Mouse (Mus musculus): ENCODE results near the gene Tshz2. TPM values are rescaled to one million over a fixed set of nuclear protein-coding genes. Genes with fewer than 3 reads are reported as not detected.

Tshz2 gene
- polyA plus RNA-seq, 1 experiment: 5.8 TPM

- H3K27me3 ChIP-seq (ENCODE audit: control insufficient read depth, insufficient read depth, low read length): no peaks in the 10 kb centered on the region
- H3K4me3 ChIP-seq (ENCODE audit: extremely low read depth, insufficient read depth, insufficient read length): no peak overlapping the region
- no peak for TF ChIP-seq CTCF (IDR thresholded peaks at IDR 0.05; ENCODE audit: extremely low read depth, insufficient read depth, insufficient read length, insufficient replicate concordance)
- TF ChIP-seq POLR2A (IDR thresholded peaks at IDR 0.05; ENCODE audit: low read depth, low read length): no peak
- H3K36me3 ChIP-seq (ENCODE audit: control insufficient read depth, insufficient read depth, low read length): no peaks in the 10 kb centered on the region
- peaks cover 4% of the 10 kb centered on the region; the same call in 1 of the 2 replicates for H3K4me1 ChIP-seq (ENCODE audit: control insufficient read depth, insufficient read depth, insufficient read length)
- no peak for DNase-seq (ENCODE audit: low read depth in 1 of 2, low spot score in 2 of 2)
- no peak overlapping the region for H3K27ac ChIP-seq (ENCODE audit: insufficient read depth, low read length)
- 92% methylated on average over 24 of the region's 24 CpGs for WGBS
Measured at GRCm38 (mm10) chr2:170028488-170029303, 395.9 kb downstream of the Tshz2 start.

DNA sequence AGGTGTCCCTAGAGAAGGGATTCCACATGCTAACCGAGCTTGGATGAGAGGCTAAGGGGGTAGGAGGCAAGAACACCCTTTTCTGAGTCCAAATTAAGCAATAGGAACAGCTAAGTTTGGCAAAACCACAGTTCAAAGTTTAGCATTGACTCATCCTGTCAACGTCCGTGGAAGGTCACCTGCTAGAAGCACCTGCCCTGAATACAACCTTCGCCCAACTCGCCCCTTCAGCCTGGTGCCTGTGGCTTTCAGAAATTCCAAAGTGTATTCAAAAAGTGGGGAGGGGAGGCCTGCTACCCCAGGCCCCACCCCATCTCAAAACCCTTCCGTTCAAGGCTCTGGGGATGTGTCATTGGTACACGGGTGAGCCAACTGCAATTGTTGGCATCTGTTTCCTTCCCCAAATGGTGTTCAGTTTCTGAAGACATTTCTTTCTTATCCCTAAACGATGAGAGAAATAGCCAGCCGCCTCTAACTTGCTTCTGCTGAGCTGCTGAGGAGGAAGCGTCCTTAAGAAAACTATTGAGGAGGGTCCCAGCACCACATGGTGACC is 396.6 kb downstream of the Tshz2 start:
- Histone ChIP-seq H3K27me3 (ENCODE audit: control insufficient read depth, insufficient read depth, low read length) (no peaks in the 10 kb centered on the region), H3K36me3 (ENCODE audit: control insufficient read depth, insufficient read depth, low read length) (no peaks in the 10 kb centered on the region), H3K4me1 (ENCODE audit: control insufficient read depth, insufficient read depth, insufficient read length) (peaks cover 1% of the 10 kb centered on the region; the same call in 1 of the 2 replicates), H3K27ac (ENCODE audit: insufficient read depth, low read length) (no peak overlapping the region), H3K4me3 (ENCODE audit: extremely low read depth, insufficient read depth, insufficient read length) (no peak overlapping the region)
- 39% methylated on average over 10 of the region's 10 CpGs for WGBS
- TF ChIP-seq POLR2A (IDR thresholded peaks at IDR 0.05; ENCODE audit: low read depth, low read length) (no peak), CTCF (IDR thresholded peaks at IDR 0.05; ENCODE audit: extremely low read depth, insufficient read depth, insufficient read length, insufficient replicate concordance) (no peak)
- DNase-seq (ENCODE audit: low read depth in 1 of 2, low spot score in 2 of 2): no peak

DNA sequence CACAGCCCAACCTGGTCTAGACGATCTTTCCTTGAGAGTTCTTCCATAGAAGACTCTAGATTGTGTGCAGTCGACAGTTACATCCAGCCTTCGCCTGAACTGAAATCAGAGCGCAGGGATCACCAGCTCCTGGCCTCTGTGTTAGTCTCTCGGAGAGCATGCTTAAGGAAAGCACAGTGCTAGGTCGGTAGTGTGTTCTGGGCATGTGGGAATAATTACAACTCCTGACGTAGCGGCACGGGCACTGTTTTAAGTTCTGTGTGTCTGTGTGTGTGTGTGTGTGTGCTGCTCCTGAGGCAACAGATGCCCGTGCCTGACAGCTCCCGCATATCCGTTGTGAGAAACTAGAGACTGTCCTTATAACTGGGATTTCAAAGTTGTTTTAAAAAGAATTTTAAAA is 398.4 kb downstream of the Tshz2 start:
- 94% methylated on average over 12 of the region's 12 CpGs for WGBS
- Histone ChIP-seq H3K27me3 (ENCODE audit: control insufficient read depth, insufficient read depth, low read length) (no peaks in the 10 kb centered on the region), H3K4me1 (ENCODE audit: control insufficient read depth, insufficient read depth, insufficient read length) (no peaks in the 10 kb centered on the region), H3K36me3 (ENCODE audit: control insufficient read depth, insufficient read depth, low read length) (no peaks in the 10 kb centered on the region), H3K4me3 (ENCODE audit: extremely low read depth, insufficient read depth, insufficient read length) (no peak overlapping the region), H3K27ac (ENCODE audit: insufficient read depth, low read length) (no peak overlapping the region)
- DNase-seq (ENCODE audit: low read depth in 1 of 2, low spot score in 2 of 2): no peak
- TF ChIP-seq POLR2A (IDR thresholded peaks at IDR 0.05; ENCODE audit: low read depth, low read length) (no peak), CTCF (IDR thresholded peaks at IDR 0.05; ENCODE audit: extremely low read depth, insufficient read depth, insufficient read length, insufficient replicate concordance) (no peak)

GRCm38 (mm10) chr2:170031872-170032271 is 399.1 kb downstream of the Tshz2 start:
- Histone ChIP-seq H3K27me3 (ENCODE audit: control insufficient read depth, insufficient read depth, low read length) (no peaks in the 10 kb centered on the region), H3K27ac (ENCODE audit: insufficient read depth, low read length) (no peak overlapping the region), H3K4me1 (ENCODE audit: control insufficient read depth, insufficient read depth, insufficient read length) (no peaks in the 10 kb centered on the region), H3K4me3 (ENCODE audit: extremely low read depth, insufficient read depth, insufficient read length) (no peak overlapping the region), H3K36me3 (ENCODE audit: control insufficient read depth, insufficient read depth, low read length) (no peaks in the 10 kb centered on the region)
- TF ChIP-seq POLR2A (IDR thresholded peaks at IDR 0.05; ENCODE audit: low read depth, low read length) (no peak), CTCF (IDR thresholded peaks at IDR 0.05; ENCODE audit: extremely low read depth, insufficient read depth, insufficient read length, insufficient replicate concordance) (no peak)
- 67% methylated on average over 8 of the region's 8 CpGs for WGBS
- DNase-seq (ENCODE audit: low read depth in 1 of 2, low spot score in 2 of 2): no peak

DNA sequence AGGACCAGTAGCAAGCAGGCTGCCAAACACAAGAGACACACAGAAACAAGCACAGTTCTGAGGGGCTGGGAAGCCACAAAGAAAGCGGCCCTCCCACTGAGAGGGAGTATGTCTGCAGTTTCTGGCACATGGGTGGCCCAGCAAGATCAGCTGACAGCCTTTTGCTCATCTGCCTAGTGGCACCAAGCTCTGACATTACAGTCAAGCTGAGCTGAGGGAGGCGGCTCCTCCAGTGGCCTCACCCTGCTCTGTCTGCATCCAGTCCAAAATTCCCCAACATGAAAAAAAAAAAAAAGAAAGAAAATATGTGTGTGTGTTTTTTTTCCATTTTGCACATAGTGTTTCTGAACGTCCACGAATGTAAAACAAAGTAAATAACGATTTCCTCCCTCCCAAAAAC is 400.4 kb downstream of the Tshz2 start:
- TF ChIP-seq POLR2A (IDR thresholded peaks at IDR 0.05; ENCODE audit: low read depth, low read length): no peak
- TF ChIP-seq CTCF (IDR thresholded peaks at IDR 0.05; ENCODE audit: extremely low read depth, insufficient read depth, insufficient read length, insufficient replicate concordance): no peak
- 76% methylated on average over 5 of the region's 5 CpGs for WGBS
- Histone ChIP-seq H3K27me3 (ENCODE audit: control insufficient read depth, insufficient read depth, low read length) (no peaks in the 10 kb centered on the region), H3K4me3 (ENCODE audit: extremely low read depth, insufficient read depth, insufficient read length) (no peak overlapping the region), H3K36me3 (ENCODE audit: control insufficient read depth, insufficient read depth, low read length) (no peaks in the 10 kb centered on the region), H3K27ac (ENCODE audit: insufficient read depth, low read length) (no peak overlapping the region), H3K4me1 (ENCODE audit: control insufficient read depth, insufficient read depth, insufficient read length) (no peaks in the 10 kb centered on the region)
- no peak for DNase-seq (ENCODE audit: low read depth in 1 of 2, low spot score in 2 of 2)

- Histone ChIP-seq H3K27ac (ENCODE audit: insufficient read depth, low read length) (no peak overlapping the region), H3K4me3 (ENCODE audit: extremely low read depth, insufficient read depth, insufficient read length) (no peak overlapping the region), H3K36me3 (ENCODE audit: control insufficient read depth, insufficient read depth, low read length) (no peaks in the 10 kb centered on the region), H3K27me3 (ENCODE audit: control insufficient read depth, insufficient read depth, low read length) (no peaks in the 10 kb centered on the region), H3K4me1 (ENCODE audit: control insufficient read depth, insufficient read depth, insufficient read length) (no peaks in the 10 kb centered on the region)
- TF ChIP-seq POLR2A (IDR thresholded peaks at IDR 0.05; ENCODE audit: low read depth, low read length) (no peak), CTCF (IDR thresholded peaks at IDR 0.05; ENCODE audit: extremely low read depth, insufficient read depth, insufficient read length, insufficient replicate concordance) (no peak)
- WGBS: 96% methylated on average over 11 of the region's 11 CpGs
- DNase-seq (ENCODE audit: low read depth in 1 of 2, low spot score in 2 of 2): no peak
Measured at GRCm38 (mm10) chr2:170034794-170035193, 402.0 kb downstream of the Tshz2 start.

GRCm38 (mm10) chr2:170036791-170037241 is 404.0 kb downstream of the Tshz2 start:
- Histone ChIP-seq H3K4me1 (ENCODE audit: control insufficient read depth, insufficient read depth, insufficient read length) (no peaks in the 10 kb centered on the region), H3K4me3 (ENCODE audit: extremely low read depth, insufficient read depth, insufficient read length) (no peak overlapping the region), H3K27me3 (ENCODE audit: control insufficient read depth, insufficient read depth, low read length) (no peaks in the 10 kb centered on the region), H3K27ac (ENCODE audit: insufficient read depth, low read length) (no peak overlapping the region), H3K36me3 (ENCODE audit: control insufficient read depth, insufficient read depth, low read length) (no peaks in the 10 kb centered on the region)
- 64% methylated on average over 11 of the region's 11 CpGs for WGBS
- no peak for DNase-seq (ENCODE audit: low read depth in 1 of 2, low spot score in 2 of 2)
- no peak for TF ChIP-seq POLR2A (IDR thresholded peaks at IDR 0.05; ENCODE audit: low read depth, low read length)
- no peak for TF ChIP-seq CTCF (IDR thresholded peaks at IDR 0.05; ENCODE audit: extremely low read depth, insufficient read depth, insufficient read length, insufficient replicate concordance)

Measured in spleen, adult 2 months (tissue).